Mouse (Mus musculus) heart, postnatal 0 days (tissue): ENCODE data around the gene Mvb12b. TPM values are rescaled to one million over a fixed set of nuclear protein-coding genes. Genes with fewer than 3 reads are reported as not detected.

Experiments used
- ATAC-seq: fragments of 200-750 bp; cut with Nextera tagmentation; 2 replicates; pipeline ENCODE4 v1.8.0; 2017; ENCODE audit warnings: low read depth, moderate number of reproducible peaks, moderate library complexity; ENCODE audit not compliant: insufficient read depth
- DNase-seq: peaks from one replicate; pipeline ENCODE4 v3.0.0-alpha.2; 2016; ENCODE audit warnings: low spot score
- H3K27ac ChIP-seq: fragments of 300-500 bp; sonication (generic); 2 replicates; pipeline ENCODE4 v1.5.1; 2014; ENCODE audit warnings: low read depth, mild to moderate bottlenecking
- H3K27me3 ChIP-seq: fragments of 300-500 bp; sonication (generic); 2 replicates; pipeline ENCODE4 v1.6.1; 2014; ENCODE audit warnings: low read length, mixed read lengths; ENCODE audit not compliant: control insufficient read depth, insufficient read depth
- H3K36me3 ChIP-seq: fragments of 300-500 bp; sonication (generic); replicated peaks from 2 replicates; pipeline ENCODE4 v1.6.1; 2014; ENCODE audit warnings: low read length, mixed read lengths; ENCODE audit not compliant: control insufficient read depth, insufficient read depth
- H3K4me1 ChIP-seq: fragments of 300-500 bp; sonication (generic); 2 replicates; pipeline ENCODE4 v1.6.1; 2014; ENCODE audit warnings: antibody characterized with exemption; ENCODE audit not compliant: control insufficient read depth, insufficient read depth
- H3K4me2 ChIP-seq: fragments of 300-500 bp; sonication (generic); 2 replicates; pipeline ENCODE4 v1.6.1; 2014; ENCODE audit warnings: low read depth, mild to moderate bottlenecking, low read length, moderate library complexity
- H3K4me3 ChIP-seq: fragments of 300-500 bp; sonication (generic); 2 replicates; pipeline ENCODE4 v1.5.1; 2014; ENCODE audit warnings: low read depth, low read length
- H3K9ac ChIP-seq: fragments of 300-500 bp; sonication (generic); replicated peaks from 2 replicates; pipeline ENCODE4 v1.6.1; 2014; ENCODE audit warnings: low read depth, low read length, mixed read lengths
- H3K9me3 ChIP-seq: fragments of 300-500 bp; sonication (generic); replicated peaks from 2 replicates; pipeline ENCODE4 v1.6.1; 2016; ENCODE audit warnings: low read length; ENCODE audit not compliant: control insufficient read depth
- CTCF ChIP-seq: IDR thresholded peaks from 2 replicates; pipeline ENCODE4 v1.5.1; 2016; ENCODE audit warnings: antibody characterized with exemption, control low read depth, low read depth
- EP300 ChIP-seq: IDR thresholded peaks from 2 replicates; pipeline ENCODE4 v1.6.1; 2016; ENCODE audit warnings: antibody characterized with exemption, low read depth
- WGBS: fragments of 180-500 bp; shearing (Covaris S2); extraction: QIAGEN DNeasy Blood & Tissue Kit; methylation state at CpG from one replicate; pipeline ENCODE4 v1.1.7; 2014; 5-methylcytosine and 5-hydroxymethylcytosine counted together
- polyA plus RNA-seq: library from polyadenylated mRNA; unstranded; fragments of >200 nt; fragmentation: Nextera tagmentation; extraction: Ambion mirVana; gene quantifications from 2 replicates; pipeline ENCODE4 v1.2.1, GENCODE M21; 2015
- total RNA-seq: library from RNA; depleted of rRNA; stranded (reverse); fragments of >200 nt; gene quantifications from 2 replicates; pipeline ENCODE4 v1.2.3, GENCODE M21; 2014; ENCODE audit warnings: low replicate concordance; rRNA removed

Gene Mvb12b
- 24.7 and 38.7 TPM in 2 replicates for total RNA-seq
- 7.7 and 8.7 TPM in 2 replicates for polyA plus RNA-seq

- Histone ChIP-seq H3K27me3 (no peaks in the 10 kb centered on the region), H3K9ac (peak within 1 kb of the TSS; percentile 93), H3K9me3 (no peaks in the 10 kb centered on the region), H3K27ac (peak within 1 kb of the TSS; percentile 80), H3K36me3 (no peaks in the 10 kb centered on the region), H3K4me1 (peaks cover 10% of the 10 kb centered on the region; the same call in 1 of the 2 replicates), H3K4me2 (peak within 1 kb of the TSS; percentile 75), H3K4me3 (peak within 1 kb of the TSS; percentile 69)
- 1% methylated on average over 46 of the region's 67 CpGs for WGBS
- TF ChIP-seq CTCF (no peak), EP300 (no peak)
- ATAC-seq (peak; percentile 71), DNase-seq (peak; percentile 28)
Measured at GRCm38 (mm10) chr2:33887328-33888099, at the start of gene Mvb12b. Gene Mvb12b (minus strand): TSS chr2:33887946.

DNA sequence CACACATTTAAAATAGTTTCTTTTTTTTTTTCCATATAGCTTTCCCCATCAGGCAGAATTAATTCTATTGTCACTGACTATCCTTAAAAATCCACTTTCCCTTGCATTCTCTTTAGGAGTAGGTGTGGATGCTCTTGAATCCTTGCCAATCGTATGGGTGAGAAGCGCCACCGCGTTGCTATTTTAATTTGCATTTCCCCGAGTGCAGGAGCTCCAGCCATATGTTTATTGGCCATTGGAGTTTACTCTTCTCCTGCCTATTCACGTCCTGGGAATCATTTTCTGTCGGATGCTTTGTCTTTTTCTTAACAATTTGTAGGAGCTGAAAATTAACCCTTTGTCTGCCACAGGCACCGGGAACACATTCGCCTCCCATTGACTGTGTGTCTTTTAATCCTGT is 48.0 kb upstream of the Mvb12b start:
- WGBS: 57% methylated on average over 9 of the region's 9 CpGs
- no peak overlapping the region for H3K9ac ChIP-seq
- H3K27ac ChIP-seq: no peak overlapping the region
- no peak for TF ChIP-seq CTCF
- TF ChIP-seq EP300: no peak
- no peak for DNase-seq
- H3K27me3 ChIP-seq: no peaks in the 10 kb centered on the region
- H3K9me3 ChIP-seq: no peaks in the 10 kb centered on the region
- no peak overlapping the region for H3K4me3 ChIP-seq
- no peaks in the 10 kb centered on the region for H3K4me1 ChIP-seq
- H3K36me3 ChIP-seq: no peaks in the 10 kb centered on the region
- ATAC-seq: no peak
- H3K4me2 ChIP-seq: no peak overlapping the region

DNA sequence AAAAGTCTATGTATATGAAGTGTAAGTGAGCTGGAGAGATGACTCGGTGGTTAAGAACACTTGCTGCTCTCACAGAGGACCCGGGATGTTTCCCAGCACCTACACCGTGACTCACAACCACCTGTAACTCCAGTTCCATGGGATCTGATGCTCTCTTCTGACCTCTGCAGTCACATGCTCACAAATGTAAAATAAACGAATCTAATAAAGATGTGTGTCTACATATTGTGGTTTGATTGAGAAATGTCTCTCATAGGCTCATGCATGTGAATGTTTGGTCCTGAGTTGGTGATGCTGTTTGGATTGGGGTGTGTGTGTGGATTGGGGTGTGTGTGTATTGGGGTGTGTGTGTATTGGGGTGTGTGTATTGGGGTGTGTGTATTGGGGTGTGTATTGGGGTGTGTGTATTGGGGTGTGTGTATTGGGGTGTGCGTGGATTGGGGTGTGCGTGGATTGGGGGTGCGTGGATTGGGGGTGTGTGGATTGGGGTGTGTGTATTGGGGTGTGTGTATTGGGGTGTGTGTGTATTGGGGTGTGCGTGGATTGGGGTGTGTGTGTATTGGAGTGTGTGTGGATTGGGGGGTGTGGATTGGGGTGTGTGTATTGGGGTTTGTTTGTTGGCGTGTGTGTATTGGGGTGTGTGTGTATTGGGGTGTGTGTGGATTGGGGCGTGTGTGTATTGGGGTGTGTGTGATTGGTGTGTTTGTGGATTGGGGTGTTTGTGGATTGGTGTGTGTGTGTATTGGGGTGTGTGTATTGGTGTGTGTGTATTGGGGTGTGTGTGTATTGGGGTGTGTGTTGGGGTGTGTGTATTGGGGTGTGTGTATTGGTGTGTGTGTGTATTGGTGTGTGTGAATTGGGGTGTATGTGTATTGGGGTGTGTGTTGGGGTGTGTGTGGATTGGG is 46.1 kb upstream of the Mvb12b start:
- ATAC-seq: no peak
- H3K4me2 ChIP-seq: no peak overlapping the region
- no peak overlapping the region for H3K4me3 ChIP-seq
- no peak overlapping the region for H3K9ac ChIP-seq
- 64% methylated on average over 10 of the region's 10 CpGs for WGBS
- no peak for TF ChIP-seq EP300
- TF ChIP-seq CTCF: no peak
- no peaks in the 10 kb centered on the region for H3K4me1 ChIP-seq
- no peaks in the 10 kb centered on the region for H3K9me3 ChIP-seq
- no peak overlapping the region for H3K27ac ChIP-seq
- H3K36me3 ChIP-seq: no peaks in the 10 kb centered on the region
- no peaks in the 10 kb centered on the region for H3K27me3 ChIP-seq
- no peak for DNase-seq

DNA sequence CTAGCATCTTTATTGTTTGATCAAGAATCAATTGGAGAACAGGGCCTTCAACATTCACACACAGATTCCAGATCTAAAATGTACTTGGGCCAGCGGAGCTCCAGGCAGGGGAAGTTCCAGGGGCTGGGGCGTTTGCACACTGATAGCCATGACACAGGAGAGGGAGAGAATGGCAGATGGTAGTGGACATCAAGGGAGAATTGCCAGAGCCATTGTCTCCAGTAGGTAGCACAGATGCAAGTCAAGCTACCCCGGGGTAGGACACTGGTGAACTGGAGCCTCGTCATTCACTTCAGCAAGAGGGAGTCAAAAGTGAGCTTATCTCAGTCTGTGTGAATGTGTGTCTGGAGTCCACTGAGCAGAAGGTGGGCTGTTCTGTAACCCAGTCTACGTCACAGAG is 43.4 kb upstream of the Mvb12b start:
- WGBS: 48% methylated on average over 5 of the region's 5 CpGs
- no peaks in the 10 kb centered on the region for H3K4me1 ChIP-seq
- H3K27ac ChIP-seq: no peak overlapping the region
- no peak for ATAC-seq
- H3K4me3 ChIP-seq: no peak overlapping the region
- no peak for DNase-seq
- H3K9ac ChIP-seq: no peak overlapping the region
- TF ChIP-seq EP300 (no peak), CTCF (no peak)
- 0 out of 2 replicates have a peak, but pooled peaks cover 5% of the 10 kb centered on the region for H3K27me3 ChIP-seq
- no peaks in the 10 kb centered on the region for H3K9me3 ChIP-seq
- H3K4me2 ChIP-seq: no peak overlapping the region
- no peaks in the 10 kb centered on the region for H3K36me3 ChIP-seq

- Histone ChIP-seq H3K9ac (no peak overlapping the region), H3K9me3 (no peaks in the 10 kb centered on the region), H3K4me3 (no peak overlapping the region), H3K27me3 (peaks cover 19% of the 10 kb centered on the region; the same call in 1 of the 2 replicates), H3K27ac (no peak overlapping the region), H3K4me1 (no peaks in the 10 kb centered on the region), H3K36me3 (no peaks in the 10 kb centered on the region), H3K4me2 (no peak overlapping the region)
- ATAC-seq: no peak
- TF ChIP-seq CTCF: no peak
- TF ChIP-seq EP300: no peak
- no peak for DNase-seq
- WGBS: 61% methylated on average over 5 of the region's 5 CpGs
Measured at GRCm38 (mm10) chr2:33925288-33925687, 37.5 kb upstream of the Mvb12b start.
